Mouse (Mus musculus) kidney, postnatal 0 days (tissue): ENCODE measurements around the gene B3gnt8. TPM values are rescaled to one million over a fixed set of nuclear protein-coding genes. Genes with fewer than 3 reads are reported as not detected.

Experiments used
- ATAC-seq: fragments of 200-750 bp; cut with Nextera tagmentation; replicated peaks from 2 replicates; pipeline ENCODE4 v1.8.0; 2017; ENCODE audit warnings: low read depth, moderate number of reproducible peaks, moderate TSS enrichment, moderate library complexity; ENCODE audit not compliant: low FRiP score
- DNase-seq: peaks from one replicate; pipeline ENCODE4 v3.0.0-alpha.2; 2016; ENCODE audit warnings: low spot score
- H3K27ac ChIP-seq: fragments of 300-500 bp; sonication (generic); 2 replicates; pipeline ENCODE4 v1.5.1; 2014; ENCODE audit warnings: mild to moderate bottlenecking
- H3K27me3 ChIP-seq: fragments of 300-500 bp; sonication (generic); 2 replicates; pipeline ENCODE4 v1.6.1; 2014; ENCODE audit warnings: low read length, mixed read lengths; ENCODE audit not compliant: insufficient read depth
- H3K36me3 ChIP-seq: fragments of 300-500 bp; sonication (generic); 2 replicates; pipeline ENCODE4 v1.6.1; 2014; ENCODE audit warnings: low read length, mixed read lengths; ENCODE audit not compliant: insufficient read depth
- H3K4me1 ChIP-seq: fragments of 300-500 bp; sonication (generic); replicated peaks from 2 replicates; pipeline ENCODE4 v1.6.1; 2014; ENCODE audit warnings: antibody characterized with exemption, low read length, mixed read lengths; ENCODE audit not compliant: insufficient read depth
- H3K4me2 ChIP-seq: fragments of 300-500 bp; sonication (generic); 2 replicates; pipeline ENCODE4 v1.6.1; 2014; ENCODE audit warnings: mild to moderate bottlenecking, low read length, moderate library complexity, mixed read lengths
- H3K4me3 ChIP-seq: fragments of 300-500 bp; sonication (generic); replicated peaks from 2 replicates; pipeline ENCODE4 v1.5.1; 2014; ENCODE audit warnings: low read depth, low read length
- H3K9ac ChIP-seq: fragments of 300-500 bp; sonication (generic); 2 replicates; pipeline ENCODE4 v1.6.1; 2014; ENCODE audit warnings: low read depth, low read length
- H3K9me3 ChIP-seq: fragments of 300-500 bp; sonication (generic); replicated peaks from 2 replicates; pipeline ENCODE4 v1.6.1; 2016; ENCODE audit warnings: low read length, inconsistent platforms, mixed read lengths
- CTCF ChIP-seq: IDR thresholded peaks from 2 replicates; pipeline ENCODE4 v1.5.1; 2016; ENCODE audit warnings: antibody characterized with exemption, low read depth, mild to moderate bottlenecking, moderate library complexity
- WGBS: fragments of 180-500 bp; shearing (Covaris S2); extraction: QIAGEN DNeasy Blood & Tissue Kit; methylation state at CpG from one replicate; pipeline ENCODE4 v1.1.7; 2014; 5-methylcytosine and 5-hydroxymethylcytosine counted together
- polyA plus RNA-seq: library from polyadenylated mRNA; unstranded; fragments of >200 nt; fragmentation: Nextera tagmentation; extraction: Ambion mirVana; gene quantifications from 2 replicates; pipeline ENCODE4 v1.2.1, GENCODE M21; 2015

Gene B3gnt8
- polyA plus RNA-seq, 1 experiment from 2014 or later: 9.3 TPM

- no peak overlapping the region for H3K4me2 ChIP-seq
- H3K27me3 ChIP-seq: no peaks in the 10 kb centered on the region
- no peak overlapping the region for H3K4me3 ChIP-seq
- peaks cover 24% of the 10 kb centered on the region for H3K36me3 ChIP-seq
- DNase-seq (no peak), ATAC-seq (no peak)
- H3K9ac ChIP-seq: no peak overlapping the region
- TF ChIP-seq CTCF: no peak
- WGBS: 91% methylated on average over 5 of the region's 5 CpGs
- H3K27ac ChIP-seq: no peak overlapping the region
- no peaks in the 10 kb centered on the region for H3K9me3 ChIP-seq
- no peaks in the 10 kb centered on the region for H3K4me1 ChIP-seq
Measured at GRCm38 (mm10) chr7:25637099-25637498, 10.6 kb downstream of the B3gnt8 start.

GRCm38 (mm10) chr7:25639754-25640153 lies 13.3 kb downstream of the B3gnt8 start:
- Histone ChIP-seq H3K4me2 (no peak overlapping the region), H3K27ac (no peak overlapping the region), H3K9ac (no peak overlapping the region), H3K27me3 (no peaks in the 10 kb centered on the region), H3K4me1 (no peaks in the 10 kb centered on the region), H3K36me3 (peaks cover 13% of the 10 kb centered on the region), H3K4me3 (no peak overlapping the region), H3K9me3 (no peaks in the 10 kb centered on the region)
- ATAC-seq (no peak), DNase-seq (no peak)
- WGBS: 81% methylated on average over 4 of the region's 4 CpGs
- TF ChIP-seq CTCF: no peak

GRCm38 (mm10) chr7:25644136-25644535 lies 17.7 kb downstream of the B3gnt8 start:
- no peak for TF ChIP-seq CTCF
- H3K27ac ChIP-seq: no peak overlapping the region
- no peak overlapping the region for H3K4me2 ChIP-seq
- no peak for ATAC-seq
- DNase-seq: no peak
- 79% methylated on average over 10 of the region's 10 CpGs for WGBS
- no peaks in the 10 kb centered on the region for H3K27me3 ChIP-seq
- H3K9me3 ChIP-seq: no peaks in the 10 kb centered on the region
- no peaks in the 10 kb centered on the region for H3K36me3 ChIP-seq
- H3K9ac ChIP-seq: no peak overlapping the region
- no peak overlapping the region for H3K4me3 ChIP-seq
- no peaks in the 10 kb centered on the region for H3K4me1 ChIP-seq

GRCm38 (mm10) chr7:25644631-25645030 lies 18.2 kb downstream of the B3gnt8 start:
- no peak overlapping the region for H3K4me2 ChIP-seq
- no peak for TF ChIP-seq CTCF
- ATAC-seq (no peak), DNase-seq (no peak)
- 41% methylated on average over 4 of the region's 4 CpGs for WGBS
- no peaks in the 10 kb centered on the region for H3K36me3 ChIP-seq
- no peaks in the 10 kb centered on the region for H3K27me3 ChIP-seq
- no peaks in the 10 kb centered on the region for H3K4me1 ChIP-seq
- no peak overlapping the region for H3K9ac ChIP-seq
- H3K4me3 ChIP-seq: no peak overlapping the region
- no peaks in the 10 kb centered on the region for H3K9me3 ChIP-seq
- no peak overlapping the region for H3K27ac ChIP-seq

- WGBS: 34% methylated on average over 14 of the region's 14 CpGs
- H3K27me3 ChIP-seq: no peaks in the 10 kb centered on the region
- H3K27ac ChIP-seq: no peak overlapping the region
- H3K4me3 ChIP-seq: no peak overlapping the region
- no peaks in the 10 kb centered on the region for H3K9me3 ChIP-seq
- no peak overlapping the region for H3K4me2 ChIP-seq
- TF ChIP-seq CTCF: no peak
- no peak overlapping the region for H3K9ac ChIP-seq
- no peaks in the 10 kb centered on the region for H3K36me3 ChIP-seq
- H3K4me1 ChIP-seq: no peaks in the 10 kb centered on the region
- ATAC-seq: peak; percentile 72
- no peak for DNase-seq
Measured at GRCm38 (mm10) chr7:25645074-25645473, 18.6 kb downstream of the B3gnt8 start.

GRCm38 (mm10) chr7:25647574-25648123 lies 21.2 kb downstream of the B3gnt8 start:
- ATAC-seq (no peak), DNase-seq (no peak)
- no peaks in the 10 kb centered on the region for H3K9me3 ChIP-seq
- H3K4me3 ChIP-seq: no peak overlapping the region
- H3K27ac ChIP-seq: no peak overlapping the region
- no peaks in the 10 kb centered on the region for H3K27me3 ChIP-seq
- 47% methylated on average over 5 of the region's 5 CpGs for WGBS
- H3K4me2 ChIP-seq: no peak overlapping the region
- no peaks in the 10 kb centered on the region for H3K4me1 ChIP-seq
- H3K9ac ChIP-seq: no peak overlapping the region
- H3K36me3 ChIP-seq: no peaks in the 10 kb centered on the region
- peak; percentile 33; the same call in 1 of the 2 replicates for TF ChIP-seq CTCF

GRCm38 (mm10) chr7:25649839-25650238 lies 23.4 kb downstream of the B3gnt8 start:
- 76% methylated on average over 5 of the region's 5 CpGs for WGBS
- Histone ChIP-seq H3K36me3 (no peaks in the 10 kb centered on the region), H3K27ac (no peak overlapping the region), H3K4me3 (no peak overlapping the region), H3K9me3 (no peaks in the 10 kb centered on the region), H3K4me2 (no peak overlapping the region), H3K9ac (no peak overlapping the region), H3K27me3 (no peaks in the 10 kb centered on the region), H3K4me1 (no peaks in the 10 kb centered on the region)
- TF ChIP-seq CTCF: no peak
- no peak for DNase-seq
- ATAC-seq: no peak
